Mouse (Mus musculus): ENCODE results near the gene Lin52. TPM values are rescaled to one million over a fixed set of nuclear protein-coding genes. Genes with fewer than 3 reads are reported as not detected.

Lin52 gene
- polyA plus RNA-seq, 2 experiments from 2014 or later, result 20.9 to 29.3 TPM

DNA sequence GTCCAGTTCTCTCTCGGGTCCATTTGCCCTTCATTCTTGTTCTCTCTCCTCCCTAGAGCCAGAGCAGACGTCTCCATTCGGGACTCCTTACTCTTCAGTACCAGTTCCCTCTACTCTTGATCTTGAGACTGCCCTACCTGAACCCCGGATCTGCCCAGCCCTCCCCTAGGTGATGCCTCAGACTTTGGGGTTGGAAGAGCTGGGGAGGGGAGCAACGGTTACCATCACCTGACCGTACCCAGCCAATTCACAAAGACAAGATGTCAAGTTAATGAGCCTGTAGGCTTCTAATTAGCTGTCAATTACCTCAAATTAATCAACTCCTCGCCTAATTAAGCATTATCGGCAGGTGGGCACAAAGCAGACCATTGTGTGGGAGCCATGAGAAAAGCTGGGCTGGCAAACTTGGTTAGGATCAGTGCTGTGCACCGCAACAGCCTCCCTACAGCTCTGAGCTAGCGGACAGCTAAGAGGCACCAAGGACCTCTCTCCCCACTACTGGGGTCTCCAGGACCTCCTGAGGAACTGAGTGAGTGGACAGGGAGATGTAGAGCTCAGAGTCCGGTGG, 90.3 kb downstream of the Lin52 start:
- ATAC-seq, result no peak

DNA sequence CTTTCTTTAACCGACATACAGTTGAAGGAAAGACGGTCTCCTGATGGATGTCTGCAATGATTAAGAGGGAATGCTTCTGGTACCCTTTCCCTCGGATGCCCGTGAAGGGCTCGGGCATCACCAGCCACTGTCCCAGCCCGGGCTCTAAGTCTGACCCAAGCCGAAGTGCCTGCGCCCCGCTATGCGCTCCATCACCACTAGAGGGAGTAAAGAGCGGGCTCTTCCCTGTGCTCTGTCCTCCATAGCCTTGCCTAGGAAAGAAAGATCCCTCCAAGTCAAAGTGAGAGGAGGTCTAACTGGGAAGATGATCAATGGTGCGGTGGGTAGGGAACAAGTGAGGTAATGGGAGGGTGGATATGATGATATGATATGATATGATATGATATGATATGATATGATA, 94.8 kb downstream of the Lin52 start:
- ATAC-seq, result peak; percentile 49

DNA sequence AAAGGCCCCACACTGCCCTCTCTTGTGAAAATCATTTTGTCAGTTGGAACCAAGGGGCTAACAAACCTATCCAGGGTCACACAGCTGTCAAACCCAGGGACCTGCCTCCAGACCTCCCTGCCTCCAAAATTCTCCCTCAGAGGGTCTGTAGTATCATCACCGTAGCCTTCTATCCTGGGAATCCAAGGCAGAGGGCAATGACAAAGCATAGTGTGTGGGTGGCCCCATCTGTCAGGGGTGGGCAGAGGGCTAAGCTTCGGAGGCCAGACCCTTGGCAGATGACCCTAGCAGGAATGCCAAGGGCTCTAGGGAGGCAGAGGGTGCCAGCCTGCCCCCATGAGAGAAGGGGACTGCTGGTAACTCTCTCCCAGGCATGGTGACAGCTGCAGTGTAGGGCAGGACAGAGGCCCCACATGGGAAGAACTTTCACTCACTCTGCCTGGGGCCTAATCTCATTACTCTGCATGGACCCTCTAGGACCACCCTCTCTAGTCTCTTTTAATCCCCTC, 95.4 kb downstream of the Lin52 start:
- no peak for ATAC-seq

GRCm38 (mm10) chr12:84548251-84548650, 97.0 kb downstream of the Lin52 start:
- ATAC-seq, result no peak

GRCm38 (mm10) chr12:84555218-84555617, 104.0 kb downstream of the Lin52 start:
- no peak for ATAC-seq

DNA sequence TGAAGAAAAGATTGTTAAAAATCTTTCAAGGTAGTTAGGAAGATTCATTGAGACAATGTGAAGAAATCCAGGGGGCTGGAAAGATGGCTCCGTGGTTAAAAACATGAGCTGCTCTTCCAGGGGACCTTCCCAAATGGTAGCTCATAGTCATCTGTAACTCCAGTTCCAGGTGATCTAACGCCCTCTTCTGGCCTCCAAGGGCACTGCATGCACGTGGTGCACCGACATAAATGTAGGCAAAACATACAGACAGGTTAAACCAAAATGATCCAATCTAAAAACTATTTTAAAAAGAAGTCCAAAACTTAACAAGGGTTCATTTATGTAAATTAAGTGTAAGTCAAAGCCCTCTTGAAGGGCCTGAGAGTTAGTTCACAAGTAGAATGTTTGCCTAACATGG, 111.3 kb downstream of the Lin52 start:
- no peak for ATAC-seq

- no peak for ATAC-seq
Measured at GRCm38 (mm10) chr12:84567576-84567975, 116.4 kb downstream of the Lin52 start.

GRCm38 (mm10) chr12:84569336-84569970, 118.2 kb downstream of the Lin52 start, which contains the start of gene Vsx2:
TSS of gene Vsx2 (plus strand) at chr12:84569762.
- ATAC-seq, result no peak

GRCm38 (mm10) chr12:84569976-84570693, 118.9 kb downstream of the Lin52 start:
- no peak for ATAC-seq

- ATAC-seq, result no peak
Measured at GRCm38 (mm10) chr12:84570694-84571415, 119.6 kb downstream of the Lin52 start.

- ATAC-seq, result peak; percentile 41
Measured at GRCm38 (mm10) chr12:84571466-84572340, 120.5 kb downstream of the Lin52 start.

DNA sequence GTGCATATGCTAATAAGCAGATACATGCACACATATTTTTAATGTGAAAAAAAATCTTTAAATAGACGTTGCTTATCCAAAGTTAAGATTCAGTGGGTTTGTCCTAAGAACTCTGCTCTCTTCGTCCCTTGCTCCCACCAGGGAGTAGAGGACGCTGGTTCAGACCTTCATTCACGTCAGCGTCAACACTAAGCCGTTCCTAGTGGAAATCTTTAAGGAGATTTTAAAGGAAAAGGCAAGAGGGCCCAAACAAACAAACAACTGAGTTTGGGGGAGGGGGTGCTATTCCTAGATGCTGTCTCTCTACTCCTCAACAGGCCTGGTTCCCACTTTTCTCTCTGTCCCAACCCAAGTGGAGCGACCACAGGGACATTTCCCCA, 121.1 kb downstream of the Lin52 start:
- ATAC-seq, result no peak

DNA sequence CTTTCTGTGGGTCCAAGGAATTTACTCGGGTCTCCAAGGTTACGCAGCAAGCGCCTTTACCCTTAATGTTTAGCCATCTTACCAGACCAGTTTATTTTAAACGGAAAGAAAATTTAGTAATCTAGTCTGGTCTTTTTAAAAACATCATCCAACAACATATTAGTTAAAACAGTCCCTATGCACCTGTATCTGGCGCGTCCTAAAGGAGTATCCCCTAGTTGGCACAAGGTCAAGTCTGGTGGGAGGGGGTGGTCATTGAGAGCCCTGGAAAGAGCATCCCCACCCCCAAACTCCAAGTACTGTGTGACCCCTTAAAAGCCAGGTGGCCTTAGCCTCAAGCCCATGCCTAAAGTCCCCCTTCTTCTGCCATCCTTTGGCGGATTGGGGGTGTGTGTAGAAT, 121.9 kb downstream of the Lin52 start:
- ATAC-seq, result no peak

DNA sequence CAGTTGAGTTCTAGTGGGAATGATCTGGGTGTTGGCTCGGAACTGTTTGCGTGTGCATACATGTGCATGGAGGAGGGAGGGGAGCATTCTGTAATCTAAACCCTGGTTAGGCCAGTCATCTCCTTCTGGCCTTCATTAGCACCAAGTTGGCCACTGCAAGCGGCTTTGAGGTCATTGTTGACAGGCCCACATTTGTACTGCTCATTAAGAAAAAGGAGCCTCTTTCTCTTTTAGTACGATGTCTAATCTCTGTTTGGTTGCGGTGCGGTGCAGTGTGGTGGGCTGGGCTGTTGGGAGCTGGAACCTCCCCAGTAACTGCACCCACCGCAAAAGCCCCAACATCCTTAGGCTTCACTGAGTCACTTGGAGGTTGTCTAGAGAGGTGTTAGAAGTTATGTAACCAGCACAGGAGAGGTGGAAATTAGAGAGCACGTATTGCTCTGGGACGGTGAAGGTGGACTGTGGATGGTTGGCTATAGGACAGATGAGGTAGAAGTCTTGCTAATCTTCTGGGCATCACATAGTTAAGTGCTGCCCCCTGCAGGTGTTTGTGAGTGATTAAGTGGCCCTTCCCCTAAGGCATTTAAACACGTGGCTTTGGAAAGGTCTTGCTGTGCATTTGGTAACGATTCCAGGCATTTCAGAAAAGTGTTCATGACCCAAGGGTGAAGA, 126.7 kb downstream of the Lin52 start:
- no peak for ATAC-seq

- ATAC-seq, result no peak
Measured at GRCm38 (mm10) chr12:84578440-84578770, 127.2 kb downstream of the Lin52 start.

DNA sequence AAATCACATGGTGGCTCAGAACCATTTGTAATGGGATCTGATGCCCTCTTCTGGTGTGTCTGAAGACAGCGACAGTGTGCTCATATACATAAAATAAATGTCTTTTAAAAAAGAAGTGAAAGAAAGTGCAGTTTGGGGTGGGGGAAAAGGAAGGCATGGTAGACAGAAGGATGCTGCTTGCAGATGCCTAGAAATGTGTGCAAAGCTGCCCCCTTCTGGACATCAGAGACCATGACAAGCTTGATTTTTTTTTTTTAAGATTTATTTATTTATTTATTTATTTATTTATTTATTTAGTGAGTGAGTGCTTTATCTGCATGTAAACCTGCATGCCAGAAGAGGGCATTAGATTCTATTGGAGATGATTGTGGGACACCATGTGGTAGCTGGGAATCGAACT, 130.1 kb downstream of the Lin52 start:
- no peak for ATAC-seq

DNA sequence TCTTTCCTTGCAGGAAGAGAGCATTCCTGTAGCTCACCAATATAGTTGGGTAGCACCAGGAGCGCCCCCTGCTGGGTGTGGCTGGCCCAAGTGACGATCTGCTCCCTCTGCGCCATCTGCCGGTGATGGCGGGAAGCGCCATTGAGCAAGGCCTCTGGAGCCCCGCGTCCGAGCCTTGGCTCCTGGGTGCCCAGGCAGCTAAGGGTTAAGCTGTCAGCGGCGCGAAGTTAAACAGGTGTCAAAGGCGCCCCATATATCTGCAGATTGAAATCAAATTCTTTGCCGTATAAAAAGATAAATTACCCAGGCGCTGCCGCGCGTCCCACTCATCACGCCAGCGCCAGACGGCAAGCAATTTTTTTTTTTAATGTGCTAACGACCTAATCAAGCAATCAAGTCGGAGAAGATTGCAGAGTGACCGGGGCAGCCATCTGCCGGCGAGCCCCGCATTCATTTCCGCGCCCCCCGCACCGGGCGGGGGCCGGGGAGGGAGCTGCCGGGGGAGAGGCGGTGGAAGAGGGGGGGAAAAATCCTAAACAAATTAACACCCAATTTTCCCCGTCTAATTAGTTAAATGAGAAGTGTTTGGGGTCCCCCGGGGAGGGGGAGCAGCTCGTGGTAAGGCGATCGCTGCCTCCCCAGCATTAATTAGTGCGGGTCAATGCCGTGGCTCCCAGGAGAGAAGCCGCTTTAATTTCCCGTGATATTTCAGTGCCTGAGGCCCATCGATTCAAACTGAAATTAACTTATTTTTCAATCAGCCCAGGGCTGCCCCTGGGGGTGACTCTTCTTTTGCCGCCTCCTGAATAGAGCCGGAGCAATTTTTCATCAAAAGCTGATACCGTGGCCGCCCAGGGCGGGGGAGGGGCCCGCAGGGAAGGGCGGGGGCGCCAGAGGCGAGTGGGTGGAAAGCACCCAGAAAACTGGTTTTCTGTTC, 138.9 kb downstream of the Lin52 start:
- peak; percentile 79 for ATAC-seq

Data from CD4-positive, CD25-positive, alpha-beta regulatory T cell, adult 4 months (primary cell).